Mouse (Mus musculus) monocyte, adult 2 months (primary cell): ENCODE measurements around the gene Mmd2.

Experiments
- DNase-seq, 2 experiments: peaks; one replicate each; pipeline ENCODE4 v3.0.0; 2022; ENCODE audit warnings: low spot score in 2 of 2, low read depth in 1 of 2

Mmd2 gene

GRCm38 (mm10) chr5:142608989-142609325 lies 357 bp upstream of the Mmd2 start:
- no peak for DNase-seq

GRCm38 (mm10) chr5:142605288-142605687 lies 3.3 kb downstream of the Mmd2 start:
- DNase-seq, result no peak

- no peak for DNase-seq
Observed at GRCm38 (mm10) chr5:142604379-142604778, 4.2 kb downstream of the Mmd2 start.

GRCm38 (mm10) chr5:142597648-142598390 lies 10.8 kb downstream of the Mmd2 start:
- DNase-seq, result no peak

- DNase-seq, result no peak
Observed at GRCm38 (mm10) chr5:142596723-142597122, 11.9 kb downstream of the Mmd2 start.

- no peak for DNase-seq
Observed at GRCm38 (mm10) chr5:142595698-142596097, 12.9 kb downstream of the Mmd2 start.

GRCm38 (mm10) chr5:142590953-142591616 lies 17.5 kb downstream of the Mmd2 start:
- no peak for DNase-seq

GRCm38 (mm10) chr5:142583616-142584126 lies 24.9 kb downstream of the Mmd2 start:
- no peak for DNase-seq

GRCm38 (mm10) chr5:142581517-142581916 lies 27.1 kb downstream of the Mmd2 start:
- DNase-seq, result no peak

- DNase-seq, result no peak
Observed at GRCm38 (mm10) chr5:142578192-142578591, 30.4 kb downstream of the Mmd2 start.

- DNase-seq, result no peak
Observed at GRCm38 (mm10) chr5:142576832-142577231, 31.8 kb downstream of the Mmd2 start.

GRCm38 (mm10) chr5:142574323-142575057 lies 34.1 kb downstream of the Mmd2 start:
- no peak for DNase-seq

GRCm38 (mm10) chr5:142564606-142565005 lies 44.0 kb downstream of the Mmd2 start:
- DNase-seq, result no peak

- no peak for DNase-seq
Observed at GRCm38 (mm10) chr5:142560261-142560660, 48.3 kb downstream of the Mmd2 start.

- no peak for DNase-seq
Observed at GRCm38 (mm10) chr5:142557397-142558067, 51.1 kb downstream of the Mmd2 start.

GRCm38 (mm10) chr5:142556721-142557120 lies 51.9 kb downstream of the Mmd2 start:
- DNase-seq, result no peak

GRCm38 (mm10) chr5:142555866-142556265 lies 52.7 kb downstream of the Mmd2 start:
- no peak for DNase-seq

GRCm38 (mm10) chr5:142550706-142551652 lies 57.6 kb downstream of the Mmd2 start, which contains the start of gene Radil:
TSS of gene Radil (minus strand) at chr5:142551098.
- DNase-seq, result peak; percentile 53 to 58

GRCm38 (mm10) chr5:142549961-142550705 lies 58.5 kb downstream of the Mmd2 start:
- no peak for DNase-seq
